Mouse (Mus musculus): ENCODE measurements around the gene Abtb1. TPM values are rescaled to one million over a fixed set of nuclear protein-coding genes. Genes with fewer than 3 reads are reported as not detected.

Abtb1 gene
- polyA plus RNA-seq, 2 experiments: 24.9 to 50.8 TPM

GRCm38 (mm10) chr6:88830112-88830702 lies 11.6 kb downstream of the Abtb1 start:
- TF ChIP-seq POLR2A (IDR thresholded peaks at IDR 0.05; ENCODE audit: borderline replicate concordance, extremely low read depth, insufficient read depth, insufficient read length): no peak
- H3K27ac ChIP-seq (replicated peaks; ENCODE audit: low read depth, low read length): no peak overlapping the region
- no peak for DNase-seq (ENCODE audit: low spot score)
- no peak for ATAC-seq (ENCODE audit: low FRiP score, low read depth)
- 90% methylated on average over 6 of the region's 6 CpGs for WGBS
- H3K4me1 ChIP-seq (ENCODE audit: control insufficient read depth, insufficient read depth, low read length): no peaks in the 10 kb centered on the region
- no peaks in the 10 kb centered on the region for H3K36me3 ChIP-seq (ENCODE audit: control insufficient read depth, insufficient read depth, low read length)
- H3K9me3 ChIP-seq (ENCODE audit: control insufficient read depth, low read length): no peaks in the 10 kb centered on the region
- no peak overlapping the region for H3K4me2 ChIP-seq (replicated peaks; ENCODE audit: low read depth, low read length, severe bottlenecking)
- no peaks in the 10 kb centered on the region for H3K27me3 ChIP-seq (ENCODE audit: control insufficient read depth, insufficient read depth, low read length)
- H3K9ac ChIP-seq (ENCODE audit: low read depth, low read length, severe bottlenecking): no peak overlapping the region
- no peak overlapping the region for H3K4me3 ChIP-seq (replicated peaks; ENCODE audit: low read length)

- DNase-seq (ENCODE audit: low spot score) (no peak), ATAC-seq (ENCODE audit: low FRiP score, low read depth) (no peak)
- no peaks in the 10 kb centered on the region for H3K36me3 ChIP-seq (ENCODE audit: control insufficient read depth, insufficient read depth, low read length)
- no peak overlapping the region for H3K4me3 ChIP-seq (replicated peaks; ENCODE audit: low read length)
- TF ChIP-seq POLR2A (IDR thresholded peaks at IDR 0.05; ENCODE audit: borderline replicate concordance, extremely low read depth, insufficient read depth, insufficient read length): no peak
- no peak overlapping the region for H3K9ac ChIP-seq (ENCODE audit: low read depth, low read length, severe bottlenecking)
- no peaks in the 10 kb centered on the region for H3K4me1 ChIP-seq (ENCODE audit: control insufficient read depth, insufficient read depth, low read length)
- 87% methylated on average over 4 of the region's 4 CpGs for WGBS
- no peak overlapping the region for H3K27ac ChIP-seq (replicated peaks; ENCODE audit: low read depth, low read length)
- no peak overlapping the region for H3K4me2 ChIP-seq (replicated peaks; ENCODE audit: low read depth, low read length, severe bottlenecking)
- H3K9me3 ChIP-seq (ENCODE audit: control insufficient read depth, low read length): no peaks in the 10 kb centered on the region
- no peaks in the 10 kb centered on the region for H3K27me3 ChIP-seq (ENCODE audit: control insufficient read depth, insufficient read depth, low read length)
Observed at GRCm38 (mm10) chr6:88829579-88829978, 12.2 kb downstream of the Abtb1 start.

DNA sequence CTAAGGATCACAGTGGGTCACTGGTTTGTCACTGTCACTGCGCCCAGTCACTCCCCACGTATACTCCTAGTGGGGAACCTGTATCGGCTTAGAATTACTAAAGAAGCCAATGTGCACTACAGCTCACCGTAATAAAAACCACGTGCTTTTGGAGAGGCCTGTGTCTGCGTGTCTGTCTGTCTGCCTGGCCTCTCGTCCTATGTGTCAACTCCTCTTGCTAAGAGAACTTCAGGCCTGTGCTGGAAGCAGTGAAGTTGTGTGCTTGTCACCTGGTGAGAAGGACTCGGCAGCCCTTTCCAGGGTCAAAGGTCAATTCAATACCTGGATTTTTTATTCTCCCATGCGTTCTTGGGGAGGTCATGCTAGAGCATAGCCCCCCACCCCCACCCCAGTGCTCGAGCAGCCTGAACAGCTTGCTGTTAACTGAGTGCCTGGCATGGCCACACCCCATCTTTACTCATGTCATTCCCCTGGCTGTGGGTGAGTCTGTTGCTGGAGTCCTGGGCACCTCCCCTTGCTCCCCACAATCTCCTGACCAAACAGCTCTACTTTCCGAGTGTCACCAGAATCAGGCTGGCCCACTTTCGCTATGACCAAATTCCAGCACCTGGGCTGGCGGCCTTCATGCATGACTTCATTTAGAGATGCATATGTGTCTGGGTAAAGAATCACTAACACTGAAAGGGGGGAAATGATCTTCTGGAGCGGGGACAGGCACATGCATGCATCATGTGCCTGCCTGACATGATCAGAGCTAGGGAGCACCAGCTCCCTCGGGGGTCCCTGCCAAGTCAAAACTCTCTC lies 13.4 kb downstream of the Abtb1 start:
- TF ChIP-seq POLR2A (IDR thresholded peaks at IDR 0.05; ENCODE audit: borderline replicate concordance, extremely low read depth, insufficient read depth, insufficient read length): no peak
- 58% methylated on average over 15 of the region's 15 CpGs for WGBS
- H3K9me3 ChIP-seq (ENCODE audit: control insufficient read depth, low read length): no peaks in the 10 kb centered on the region
- no peak overlapping the region for H3K27ac ChIP-seq (replicated peaks; ENCODE audit: low read depth, low read length)
- H3K36me3 ChIP-seq (ENCODE audit: control insufficient read depth, insufficient read depth, low read length): no peaks in the 10 kb centered on the region
- ATAC-seq (ENCODE audit: low FRiP score, low read depth) (no peak), DNase-seq (ENCODE audit: low spot score) (no peak)
- H3K9ac ChIP-seq (ENCODE audit: low read depth, low read length, severe bottlenecking): no peak overlapping the region
- H3K4me3 ChIP-seq (replicated peaks; ENCODE audit: low read length): no peak overlapping the region
- H3K4me1 ChIP-seq (ENCODE audit: control insufficient read depth, insufficient read depth, low read length): no peaks in the 10 kb centered on the region
- no peak overlapping the region for H3K4me2 ChIP-seq (replicated peaks; ENCODE audit: low read depth, low read length, severe bottlenecking)
- H3K27me3 ChIP-seq (ENCODE audit: control insufficient read depth, insufficient read depth, low read length): no peaks in the 10 kb centered on the region

- Histone ChIP-seq H3K4me3 (replicated peaks; ENCODE audit: low read length) (no peak overlapping the region), H3K36me3 (ENCODE audit: control insufficient read depth, insufficient read depth, low read length) (no peaks in the 10 kb centered on the region), H3K27me3 (ENCODE audit: control insufficient read depth, insufficient read depth, low read length) (no peaks in the 10 kb centered on the region), H3K9ac (ENCODE audit: low read depth, low read length, severe bottlenecking) (no peak overlapping the region), H3K4me1 (ENCODE audit: control insufficient read depth, insufficient read depth, low read length) (no peaks in the 10 kb centered on the region), H3K9me3 (ENCODE audit: control insufficient read depth, low read length) (no peaks in the 10 kb centered on the region), H3K27ac (replicated peaks; ENCODE audit: low read depth, low read length) (no peak overlapping the region), H3K4me2 (replicated peaks; ENCODE audit: low read depth, low read length, severe bottlenecking) (no peak overlapping the region)
- DNase-seq (ENCODE audit: low spot score) (no peak), ATAC-seq (ENCODE audit: low FRiP score, low read depth) (no peak)
- no peak for TF ChIP-seq POLR2A (IDR thresholded peaks at IDR 0.05; ENCODE audit: borderline replicate concordance, extremely low read depth, insufficient read depth, insufficient read length)
- WGBS: 63% methylated on average over 13 of the region's 13 CpGs
Observed at GRCm38 (mm10) chr6:88827395-88828205, 14.2 kb downstream of the Abtb1 start.

- TF ChIP-seq POLR2A (IDR thresholded peaks at IDR 0.05; ENCODE audit: borderline replicate concordance, extremely low read depth, insufficient read depth, insufficient read length): no peak
- H3K4me2 ChIP-seq (replicated peaks; ENCODE audit: low read depth, low read length, severe bottlenecking): no peak overlapping the region
- H3K27ac ChIP-seq (replicated peaks; ENCODE audit: low read depth, low read length): no peak overlapping the region
- no peaks in the 10 kb centered on the region for H3K36me3 ChIP-seq (ENCODE audit: control insufficient read depth, insufficient read depth, low read length)
- WGBS: 55% methylated on average over 3 of the region's 3 CpGs
- H3K9ac ChIP-seq (ENCODE audit: low read depth, low read length, severe bottlenecking): no peak overlapping the region
- no peaks in the 10 kb centered on the region for H3K9me3 ChIP-seq (ENCODE audit: control insufficient read depth, low read length)
- DNase-seq (ENCODE audit: low spot score) (no peak), ATAC-seq (ENCODE audit: low FRiP score, low read depth) (no peak)
- no peaks in the 10 kb centered on the region for H3K27me3 ChIP-seq (ENCODE audit: control insufficient read depth, insufficient read depth, low read length)
- H3K4me1 ChIP-seq (ENCODE audit: control insufficient read depth, insufficient read depth, low read length): no peaks in the 10 kb centered on the region
- no peak overlapping the region for H3K4me3 ChIP-seq (replicated peaks; ENCODE audit: low read length)
Observed at GRCm38 (mm10) chr6:88826965-88827364, 14.8 kb downstream of the Abtb1 start.

Measured in limb, embryonic 14.5 days (tissue).